Mouse (Mus musculus) heart, embryonic 14.5 days (tissue): ENCODE measurements around the gene Ltbr. TPM values are rescaled to one million over a fixed set of nuclear protein-coding genes. Genes with fewer than 3 reads are reported as not detected.
A peak's percentile ranks its signal among the peaks of the same experiment; 100 is the strongest.

Source experiments
- ATAC-seq: fragments of 200-750 bp; cut with Nextera tagmentation; 2 replicates; pipeline ENCODE4 v1.8.0; 2017; ENCODE audit warnings: low read depth, moderate TSS enrichment; ENCODE audit not compliant: insufficient number of reproducible peaks, insufficient read depth, low FRiP score
- H3K27ac ChIP-seq, 2 experiments: fragments of 200-500 bp in 1 of 2; fragments of 300-500 bp in 1 of 2; sonication (generic) in 1 of 2; replicated peaks in 1 of 2; 2 replicates each; pipeline ENCODE4 v1.5.1; 2012 to 2014; ENCODE audit warnings: low read depth in 2 of 2, low read length in 2 of 2, control low read depth in 1 of 2, mild to moderate bottlenecking in 1 of 2, mixed read lengths in 1 of 2; ENCODE audit not compliant: control insufficient read depth in 1 of 2, insufficient read depth in 1 of 2
- H3K27me3 ChIP-seq: fragments of 300-500 bp; sonication (generic); 2 replicates; pipeline ENCODE4 v1.6.1; 2014; ENCODE audit warnings: mild to moderate bottlenecking, low read length, control low read depth; ENCODE audit not compliant: control insufficient read depth, insufficient read depth
- H3K36me3 ChIP-seq: fragments of 300-500 bp; sonication (generic); 2 replicates; pipeline ENCODE4 v1.6.1; 2014; ENCODE audit warnings: mild to moderate bottlenecking, control low read depth, low read length, mixed read lengths; ENCODE audit not compliant: control insufficient read depth, insufficient read depth
- H3K4me1 ChIP-seq, 2 experiments: fragments of 200-500 bp in 1 of 2; fragments of 300-500 bp in 1 of 2; sonication (generic) in 1 of 2; 2 replicates each; pipeline ENCODE4 v1.6.1; 2012 to 2014; ENCODE audit warnings: low read length in 2 of 2, control low read depth in 1 of 2, mixed read lengths in 1 of 2; ENCODE audit not compliant: control insufficient read depth in 2 of 2, insufficient read depth in 2 of 2
- H3K4me2 ChIP-seq: fragments of 300-500 bp; sonication (generic); 2 replicates; pipeline ENCODE4 v1.6.1; 2014; ENCODE audit warnings: mild to moderate bottlenecking, low read length
- H3K4me3 ChIP-seq, 2 experiments: fragments of 200-500 bp in 1 of 2; fragments of 300-500 bp in 1 of 2; sonication (generic) in 1 of 2; 2 replicates each; pipeline ENCODE4 v1.5.1; 2012 to 2014; ENCODE audit warnings: low read length in 2 of 2, mild to moderate bottlenecking in 2 of 2, control low read depth in 1 of 2, low read depth in 1 of 2, moderate library complexity in 1 of 2; ENCODE audit not compliant: control insufficient read depth in 1 of 2, insufficient read depth in 1 of 2
- H3K9ac ChIP-seq: fragments of 300-500 bp; sonication (generic); 2 replicates; pipeline ENCODE4 v1.6.1; 2014; ENCODE audit warnings: mild to moderate bottlenecking, low read length
- H3K9me3 ChIP-seq: fragments of 300-500 bp; sonication (generic); 2 replicates; pipeline ENCODE4 v1.6.1; 2016; ENCODE audit warnings: low read length, control low read depth; ENCODE audit not compliant: control insufficient read depth
- WGBS: fragments of 180-500 bp; shearing (Covaris S2); extraction: QIAGEN DNeasy Blood & Tissue Kit; methylation state at CpG from one replicate; pipeline ENCODE4 v1.1.7; 2014; 5-methylcytosine and 5-hydroxymethylcytosine counted together
- polyA plus RNA-seq: library from polyadenylated mRNA; unstranded; fragments of >200 nt; fragmentation: Nextera tagmentation; extraction: Ambion mirVana; gene quantifications from 2 replicates; pipeline ENCODE4 v1.2.1, GENCODE M21; 2014

The Ltbr gene
- polyA plus RNA-seq, 1 experiment from 2014 or later = 41.5 TPM

DNA sequence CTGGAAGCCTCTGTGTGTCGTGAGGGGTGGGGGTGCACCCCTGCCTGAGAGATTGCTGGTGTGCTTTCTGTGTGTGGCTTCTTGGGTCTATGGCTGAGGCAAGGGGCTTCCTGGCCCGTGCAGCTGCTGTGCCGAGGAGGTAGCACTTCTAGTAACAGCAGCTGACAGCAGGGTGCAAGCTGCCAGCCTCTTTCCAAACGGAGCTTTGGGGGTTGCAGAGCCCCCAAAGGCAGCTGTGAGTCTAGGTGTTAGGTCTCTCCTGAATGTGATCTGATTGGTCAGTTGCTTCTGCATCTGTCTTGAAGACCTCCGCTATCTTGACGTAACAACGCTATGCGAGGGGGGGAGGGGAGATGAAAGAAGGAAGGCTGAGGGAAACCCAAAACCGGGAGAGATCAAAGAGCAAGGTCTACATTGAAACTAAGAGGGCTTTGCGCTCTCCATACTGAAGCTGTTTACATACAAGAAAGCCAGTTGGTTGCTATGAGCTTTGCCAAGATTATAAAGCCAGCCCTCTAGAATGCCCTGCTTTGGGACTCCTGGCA lies 41.6 kb upstream of the Ltbr start:
- Histone ChIP-seq H3K36me3 (peaks cover 37% of the 10 kb centered on the region), H3K27me3 (0 out of 2 replicates have a peak, but pooled peaks cover under 1% of the 10 kb centered on the region), H3K4me2 (peak overlapping the region; percentile 55), H3K9ac (no peak overlapping the region), H3K27ac (peak overlapping the region; percentile 5 to 70; a peak in 2 of 4 replicates), H3K4me3 (peak overlapping the region in 1 of 2 experiments; percentile 9; a peak in 1 of 4 replicates), H3K4me1 (peaks cover 35 to 63% of the 10 kb centered on the region in 2 experiments), H3K9me3 (no peaks in the 10 kb centered on the region)
- no peak for ATAC-seq
- 12% methylated on average over 10 of the region's 10 CpGs for WGBS

DNA sequence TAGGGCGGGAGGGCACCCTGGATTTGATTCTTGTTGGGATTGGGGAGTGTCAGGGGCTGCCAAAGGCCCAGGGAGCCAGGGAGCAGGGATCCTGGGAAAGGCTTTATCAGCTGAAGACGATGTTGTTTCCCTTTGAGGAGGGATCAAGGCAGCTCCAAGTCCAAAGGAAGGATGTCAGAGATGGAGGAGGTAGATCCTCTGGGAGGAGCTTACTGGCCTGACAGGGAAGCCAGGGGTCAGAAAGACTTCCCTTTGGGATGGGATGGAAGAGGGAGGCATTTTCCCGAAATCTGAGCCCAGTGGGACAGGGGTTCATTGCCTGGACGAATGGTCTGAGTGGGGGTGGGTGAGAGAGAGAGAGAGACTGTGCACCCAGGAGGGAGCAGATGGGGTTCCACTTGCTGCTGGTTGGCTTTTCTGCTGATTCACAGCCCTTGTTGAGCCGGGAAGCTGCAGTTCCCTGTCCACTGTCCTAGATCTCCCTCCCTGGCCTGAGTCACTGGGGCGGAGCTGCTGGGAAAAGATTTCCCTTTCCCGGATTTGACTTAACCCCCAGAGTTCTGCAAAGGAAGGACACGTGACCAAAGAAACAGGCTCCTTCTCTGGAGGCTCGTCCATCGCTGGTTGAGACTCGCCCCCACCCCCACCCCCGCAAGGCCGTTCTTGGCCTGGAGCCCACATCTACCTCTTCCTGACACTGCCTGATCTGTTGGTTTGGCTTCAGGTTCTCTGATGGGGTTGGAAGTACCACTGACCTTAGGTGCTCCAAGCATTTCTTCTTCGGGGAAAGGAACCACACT lies 40.9 kb upstream of the Ltbr start:
- peaks cover 30% of the 10 kb centered on the region for H3K36me3 ChIP-seq
- peak overlapping the region; percentile 55 for H3K4me2 ChIP-seq
- H3K9ac ChIP-seq = peak overlapping the region; percentile 7; the same call in 1 of the 2 replicates
- no peaks in the 10 kb centered on the region for H3K27me3 ChIP-seq
- 11% methylated on average over 14 of the region's 14 CpGs for WGBS
- peak; percentile 42 for ATAC-seq
- H3K4me3 ChIP-seq = peak overlapping the region in 1 of 2 experiments; percentile 9; a peak in 1 of 4 replicates
- peaks cover 35 to 64% of the 10 kb centered on the region in 2 experiments for H3K4me1 ChIP-seq
- peak overlapping the region; percentile 30 to 74 for H3K27ac ChIP-seq
- H3K9me3 ChIP-seq = no peaks in the 10 kb centered on the region

DNA sequence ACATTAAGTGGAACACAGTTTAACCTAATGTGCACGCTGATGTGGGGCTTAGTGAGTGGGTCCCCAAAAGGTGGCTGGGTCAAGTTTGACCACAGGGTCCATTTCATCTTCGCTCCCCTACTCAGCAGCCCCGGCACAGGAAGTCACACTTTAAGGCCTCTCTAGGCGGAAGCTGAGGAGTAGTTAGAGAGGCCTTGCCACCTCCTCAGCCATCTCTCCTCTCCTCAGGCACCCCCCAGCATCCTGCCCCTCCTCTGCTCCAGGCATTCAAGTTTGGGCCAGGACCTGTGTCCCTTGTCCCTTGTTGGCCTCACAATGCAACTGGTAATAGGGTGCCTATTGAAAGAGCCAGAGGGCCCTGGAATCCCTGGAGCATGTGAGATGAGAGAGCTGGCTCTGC lies 40.0 kb upstream of the Ltbr start:
- H3K9me3 ChIP-seq = no peaks in the 10 kb centered on the region
- H3K27ac ChIP-seq = peak overlapping the region; percentile 30 to 74; a peak in 2 of 4 replicates
- H3K4me3 ChIP-seq = no peak overlapping the region
- no peaks in the 10 kb centered on the region for H3K27me3 ChIP-seq
- H3K4me2 ChIP-seq = peak overlapping the region; percentile 55
- 77% methylated on average over 4 of the region's 4 CpGs for WGBS
- H3K36me3 ChIP-seq = peaks cover 21% of the 10 kb centered on the region
- peaks cover 41 to 66% of the 10 kb centered on the region in 2 experiments for H3K4me1 ChIP-seq
- peak overlapping the region; percentile 7; the same call in 1 of the 2 replicates for H3K9ac ChIP-seq
- ATAC-seq = no peak

DNA sequence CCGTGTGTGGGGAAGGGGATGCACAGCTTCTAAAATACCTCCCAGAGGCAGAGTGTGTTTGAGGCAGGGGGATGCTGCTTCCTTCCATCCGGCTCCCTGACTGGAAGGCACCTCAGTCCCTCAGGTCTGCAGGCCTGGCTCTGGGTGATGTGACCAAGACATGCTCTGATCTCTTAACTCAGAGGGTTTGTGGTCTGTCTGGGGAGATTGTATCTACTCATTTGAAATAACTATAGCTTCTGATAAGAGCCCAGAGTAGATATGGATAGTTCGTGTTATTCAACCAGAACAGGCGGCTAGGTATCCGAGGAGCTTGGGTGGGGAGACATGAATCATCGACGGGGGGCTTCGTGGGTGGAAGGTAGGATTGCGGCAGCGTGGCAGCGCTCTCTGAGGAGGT lies 39.5 kb upstream of the Ltbr start:
- no peak overlapping the region for H3K9ac ChIP-seq
- 66% methylated on average over 11 of the region's 11 CpGs for WGBS

DNA sequence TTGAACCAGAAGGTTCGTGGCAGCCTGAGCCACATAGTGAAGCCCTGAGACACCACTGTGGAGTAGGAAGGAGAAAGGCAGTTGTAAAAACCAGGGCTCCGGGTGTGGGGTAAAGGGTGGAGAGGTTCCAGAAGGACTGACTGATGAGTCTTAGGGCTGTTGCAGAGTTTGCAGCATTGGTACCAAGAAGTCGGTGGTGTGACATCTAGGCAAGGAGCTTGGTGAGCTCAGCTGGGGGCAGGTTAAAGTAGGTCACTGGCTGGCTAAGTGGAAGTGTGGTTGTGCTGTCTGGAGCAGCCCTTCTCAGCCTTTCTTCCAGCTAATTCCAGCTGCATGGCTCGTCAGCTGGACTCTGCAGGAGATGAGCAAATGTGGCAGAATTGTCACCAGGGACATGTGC lies 39.1 kb upstream of the Ltbr start:
- H3K4me3 ChIP-seq = no peak overlapping the region

More for the DNA sequence above, 39.5 kb upstream of the Ltbr start:
- Histone ChIP-seq H3K27ac (0 out of 4 replicates have a peak overlapping the region, but pooled peaks of 1 of the 2 experiments have one; percentile 74), H3K4me2 (peak overlapping the region; percentile 55), H3K4me1 (peaks cover 45 to 70% of the 10 kb centered on the region in 2 experiments), H3K36me3 (peaks cover 16% of the 10 kb centered on the region), H3K9me3 (no peaks in the 10 kb centered on the region), H3K4me3 (no peak overlapping the region), H3K27me3 (no peaks in the 10 kb centered on the region)
- no peak for ATAC-seq

DNA sequence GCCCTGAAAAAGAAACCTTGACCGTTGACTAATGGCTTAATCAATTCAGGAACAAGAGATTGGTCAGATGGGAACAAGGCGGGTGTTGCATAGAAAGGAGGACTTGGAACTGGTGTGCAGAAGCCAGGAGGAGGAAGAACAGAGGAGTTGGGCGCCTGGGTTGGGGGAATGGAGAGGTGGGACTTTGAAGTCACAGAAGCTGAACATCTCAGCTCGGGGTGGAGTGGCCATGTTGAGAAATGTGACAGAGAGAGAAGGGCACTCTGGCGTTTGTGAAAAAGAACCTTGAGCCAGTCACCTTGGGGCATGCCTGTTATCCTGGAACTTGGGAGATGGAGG lies 38.3 kb upstream of the Ltbr start:
- Histone ChIP-seq H3K4me1 (peaks cover 46 to 70% of the 10 kb centered on the region in 2 experiments), H3K4me2 (no peak overlapping the region), H3K36me3 (peaks cover 4% of the 10 kb centered on the region; the same call in 1 of the 2 replicates), H3K27ac (no peak overlapping the region), H3K9ac (no peak overlapping the region), H3K4me3 (no peak overlapping the region), H3K27me3 (no peaks in the 10 kb centered on the region), H3K9me3 (no peaks in the 10 kb centered on the region)
- WGBS = 59% methylated on average over 5 of the region's 5 CpGs
- no peak for ATAC-seq

More for the DNA sequence above, 39.1 kb upstream of the Ltbr start:
- ATAC-seq = no peak
- Histone ChIP-seq H3K27me3 (no peaks in the 10 kb centered on the region), H3K9me3 (no peaks in the 10 kb centered on the region), H3K4me2 (peak overlapping the region; percentile 18; the same call in 1 of the 2 replicates), H3K9ac (no peak overlapping the region), H3K4me1 (peaks cover 46 to 70% of the 10 kb centered on the region in 2 experiments), H3K27ac (no peak overlapping the region), H3K36me3 (peaks cover 12% of the 10 kb centered on the region)
- 46% methylated on average over 4 of the region's 4 CpGs for WGBS

DNA sequence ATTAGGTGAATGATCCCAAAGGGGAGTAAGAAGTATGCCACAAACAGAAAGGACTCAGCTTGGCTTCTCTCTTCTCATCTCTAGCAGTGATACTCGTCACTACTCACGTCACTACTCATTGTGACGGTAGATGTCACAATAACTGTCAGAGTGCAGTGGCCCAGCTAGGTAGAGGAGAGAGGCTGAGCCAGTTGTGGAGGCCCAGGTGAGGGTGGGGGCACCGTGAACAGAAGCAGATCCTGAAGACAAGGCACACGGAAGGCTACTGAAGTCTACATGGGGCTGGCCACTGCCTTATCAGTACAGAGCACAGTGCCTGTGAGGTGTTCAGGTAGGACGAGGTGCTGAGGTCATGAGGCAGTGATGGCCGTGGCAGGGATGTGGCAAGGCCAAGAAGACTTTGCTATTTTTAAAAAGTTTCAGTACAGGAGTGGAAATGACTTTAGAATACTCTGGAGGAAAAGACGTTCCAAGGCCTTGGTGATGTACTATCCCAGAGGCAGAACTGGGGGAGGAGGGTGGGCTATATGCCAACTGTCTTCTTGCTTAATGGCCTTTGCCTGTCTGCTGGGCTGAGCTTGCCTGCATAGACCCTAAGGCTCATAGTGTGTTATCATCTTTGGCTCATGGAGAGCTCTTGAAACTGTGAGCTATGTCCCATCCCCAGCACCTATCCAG lies 37.8 kb upstream of the Ltbr start:
- H3K27me3 ChIP-seq = no peaks in the 10 kb centered on the region
- H3K4me3 ChIP-seq = peak overlapping the region in 1 of 2 experiments; percentile 73; a peak in 2 of 4 replicates
- H3K9ac ChIP-seq = no peak overlapping the region
- no peaks in the 10 kb centered on the region for H3K36me3 ChIP-seq
- ATAC-seq = no peak
- no peak overlapping the region for H3K27ac ChIP-seq
- no peaks in the 10 kb centered on the region for H3K9me3 ChIP-seq
- peaks cover 46 to 68% of the 10 kb centered on the region in 2 experiments for H3K4me1 ChIP-seq
- 58% methylated on average over 8 of the region's 8 CpGs for WGBS
- peak overlapping the region; percentile 89 for H3K4me2 ChIP-seq
